Mouse (Mus musculus): ENCODE data around the gene Pomgnt1.

Gene Pomgnt1

DNA sequence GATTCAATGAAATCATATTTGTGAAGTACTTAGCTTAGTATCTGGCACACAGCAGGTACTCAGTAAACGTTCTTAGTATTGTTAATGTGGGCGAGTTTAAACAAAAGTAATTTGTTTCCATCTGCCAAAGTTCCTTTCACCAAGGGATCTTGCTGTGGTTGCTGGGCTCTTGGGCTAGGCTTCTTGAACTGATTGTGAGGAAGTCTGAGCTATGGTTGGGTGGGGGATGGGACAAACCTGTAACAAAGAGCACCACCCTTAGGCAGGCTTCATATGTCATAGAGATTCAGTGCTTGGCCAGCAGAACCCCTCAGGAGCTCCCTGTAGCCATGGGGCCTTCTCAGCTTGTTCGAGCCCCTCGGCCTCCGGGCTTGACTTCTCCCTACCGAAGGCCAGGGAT is 49.4 kb downstream of the Pomgnt1 start, which contains the start of the genes 1700042G07Rik and Gm49337:
Gene 1700042G07Rik, plus strand, starts transcription at position 301 of the 400 bp plus-strand sequence.
Gene Gm49337, plus strand, starts transcription at position 313 of the 400 bp plus-strand sequence.
- no peak for DNase-seq (ENCODE audit: low spot score)

DNA sequence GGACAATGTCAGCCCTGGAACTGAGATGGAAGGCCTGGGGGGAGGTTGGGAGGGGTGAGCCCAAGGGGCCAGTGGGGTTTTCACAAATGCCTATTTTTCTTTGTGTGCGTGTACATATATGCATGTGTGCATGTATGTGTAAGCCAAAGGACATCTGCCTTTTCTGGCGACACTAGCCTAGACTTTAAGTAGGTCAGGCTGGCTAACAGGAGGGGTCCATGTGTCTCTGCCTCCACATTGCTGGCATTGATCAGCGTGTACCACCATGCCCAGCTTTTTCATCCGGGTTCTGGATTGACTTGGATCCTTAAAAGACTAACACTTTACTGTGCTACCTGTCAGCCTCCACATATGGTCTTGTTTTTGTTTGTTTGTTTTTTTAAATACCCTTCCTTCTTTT is 50.1 kb downstream of the Pomgnt1 start:
- no peak for DNase-seq (ENCODE audit: low spot score)

DNA sequence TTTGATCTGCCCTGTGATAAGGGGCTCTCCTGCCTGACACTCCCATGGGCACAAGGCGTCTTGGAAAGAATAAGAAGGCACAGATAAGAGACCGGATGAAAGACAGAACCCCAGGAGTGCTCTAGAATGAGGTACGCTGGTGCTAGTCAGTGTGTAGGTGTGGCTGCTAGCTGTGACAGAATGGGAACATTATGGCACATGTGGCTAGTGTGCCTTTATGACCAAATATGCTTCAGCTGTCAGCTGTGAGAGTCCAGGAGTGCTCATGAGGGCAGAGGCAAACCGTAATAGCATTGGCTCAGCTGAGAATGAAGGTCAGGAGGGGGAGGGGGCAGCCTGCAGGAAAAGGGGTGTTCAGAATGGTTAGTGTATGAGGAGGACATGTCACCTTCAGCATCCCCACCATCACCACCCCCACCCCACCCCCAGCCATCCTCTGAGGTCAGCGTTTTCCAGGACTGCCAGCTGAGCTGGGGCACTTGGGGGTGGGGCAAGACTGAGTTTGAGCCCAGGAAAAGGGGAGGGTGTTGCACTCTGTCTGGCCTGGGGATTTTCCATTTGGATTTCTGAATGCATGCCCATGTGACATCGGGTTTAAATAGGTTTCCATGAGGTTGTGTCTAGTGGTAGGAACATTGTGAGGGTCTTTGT is 51.0 kb downstream of the Pomgnt1 start:
- peak; percentile 39 for DNase-seq (ENCODE audit: low spot score)

DNA sequence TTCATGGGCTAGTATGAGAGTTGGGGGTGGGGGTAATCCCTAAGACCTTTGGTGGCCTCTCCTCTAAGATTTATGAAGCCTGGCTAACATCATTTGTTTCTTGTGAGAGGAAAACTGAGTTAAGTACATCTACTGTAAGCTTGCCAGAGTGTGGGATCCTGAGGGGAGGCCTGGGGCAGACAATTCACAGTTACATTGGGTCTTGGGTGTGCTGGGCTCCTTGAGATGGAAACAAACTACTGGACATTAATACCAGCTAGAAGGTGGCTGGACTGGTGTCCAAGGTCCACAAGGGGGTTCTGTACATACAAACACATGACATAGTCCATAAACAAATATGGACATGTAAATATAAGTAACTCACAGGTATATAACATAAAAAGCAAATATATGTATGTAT is 51.5 kb downstream of the Pomgnt1 start:
- no peak for DNase-seq (ENCODE audit: low spot score)

DNA sequence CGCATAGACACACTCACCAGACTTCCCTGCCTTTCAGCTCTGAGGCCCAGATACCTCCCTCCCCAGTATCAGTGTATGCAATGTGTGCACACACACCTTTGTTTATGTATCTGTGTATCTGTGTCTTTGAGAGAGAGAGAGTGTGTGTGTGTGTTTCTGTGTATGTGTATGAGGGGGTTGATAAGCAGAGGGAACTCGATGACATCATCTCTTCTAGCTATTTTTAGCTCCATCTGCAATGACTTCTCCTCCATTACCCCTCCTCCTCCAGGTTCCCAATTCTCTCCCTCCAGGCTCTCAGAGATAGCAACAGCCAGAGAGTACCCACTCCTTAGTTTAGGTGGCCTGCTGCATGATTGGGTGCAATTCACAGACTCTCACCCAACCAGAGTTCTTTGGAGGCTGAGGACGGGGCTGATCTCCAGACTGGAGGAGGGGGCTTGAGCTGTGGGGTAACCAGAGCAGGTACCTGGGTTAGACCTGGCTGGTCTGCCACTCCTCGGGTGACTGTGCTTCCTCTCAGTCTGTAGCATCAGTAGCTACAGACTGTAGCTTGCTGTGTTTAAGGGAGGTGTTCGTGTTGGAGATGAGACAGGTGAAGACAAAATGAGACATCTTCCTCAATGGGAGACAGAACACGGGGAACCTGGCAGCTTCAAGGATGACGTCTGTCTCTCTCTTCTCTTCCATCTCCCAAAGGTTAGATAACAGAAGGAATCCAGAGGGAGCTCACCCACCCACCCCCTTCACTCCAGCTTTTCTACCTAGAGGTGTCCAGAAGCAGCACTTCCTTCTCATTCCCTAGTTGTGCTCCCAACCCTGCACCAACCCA is 52.3 kb downstream of the Pomgnt1 start:
- peak; percentile 41 for DNase-seq (ENCODE audit: low spot score)

DNA sequence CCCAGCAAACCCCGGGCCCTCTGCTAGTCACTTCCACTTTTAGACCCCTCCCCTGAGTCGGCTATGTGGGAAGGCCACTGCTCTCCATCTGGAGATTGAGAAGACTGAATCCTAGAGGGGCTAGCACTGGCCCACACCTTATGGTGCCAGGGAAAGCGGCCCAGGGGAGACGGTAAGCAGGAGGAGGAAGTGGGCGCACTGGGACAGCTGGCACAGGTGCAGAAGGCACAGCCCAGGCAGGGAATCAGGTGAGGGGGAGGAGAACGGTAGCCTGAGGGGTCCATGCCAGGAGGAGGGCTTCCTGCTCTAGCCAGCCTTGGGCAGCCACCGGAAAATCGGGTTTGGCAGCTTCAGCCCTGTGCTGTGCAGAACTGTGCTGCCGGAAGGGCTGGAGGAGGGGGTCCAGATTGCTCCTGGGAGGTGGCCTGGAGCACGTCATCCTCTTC is 52.9 kb downstream of the Pomgnt1 start:
- peak; percentile 90 for DNase-seq (ENCODE audit: low spot score)

DNA sequence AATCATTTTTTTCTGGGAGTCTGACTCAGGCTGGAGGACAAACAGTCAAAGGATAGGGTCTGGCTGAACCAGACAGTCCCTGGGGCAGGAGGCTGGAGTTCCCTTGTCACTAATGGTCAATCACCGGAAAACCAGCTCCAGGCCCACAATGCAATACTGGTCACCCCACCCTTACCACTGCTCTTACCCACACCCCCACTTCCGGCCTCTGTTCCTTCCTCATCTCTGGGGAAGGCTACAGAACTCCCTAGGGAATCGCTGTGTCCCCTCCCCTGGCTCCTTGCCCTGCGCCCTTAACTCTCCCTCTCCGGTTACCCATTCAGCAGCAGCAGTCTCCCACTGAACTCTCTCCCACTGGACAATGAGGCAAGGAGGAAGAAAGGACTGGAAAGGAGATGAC is 53.5 kb downstream of the Pomgnt1 start:
- peak; percentile 88 for DNase-seq (ENCODE audit: low spot score)

DNA sequence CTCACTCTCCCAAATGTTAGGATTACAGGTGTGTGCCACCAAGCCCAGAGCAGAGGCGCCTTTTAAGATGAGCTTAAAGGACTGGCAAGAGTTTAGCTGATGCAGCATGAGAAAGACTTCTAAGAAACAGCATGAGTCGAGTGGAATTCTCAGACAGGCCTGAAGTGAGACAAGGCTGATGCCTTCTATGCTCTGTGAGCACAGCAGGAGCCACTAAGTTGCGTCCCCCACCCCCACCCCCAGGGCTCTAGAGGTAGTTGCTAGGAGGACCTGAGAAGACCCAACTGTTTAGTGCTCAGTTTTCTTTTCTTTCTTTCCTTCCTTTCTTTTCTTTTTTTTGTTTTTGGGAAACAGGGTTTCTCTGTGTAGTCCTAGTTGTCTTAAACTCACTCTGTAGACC is 58.4 kb downstream of the Pomgnt1 start:
- DNase-seq (ENCODE audit: low spot score): no peak

DNA sequence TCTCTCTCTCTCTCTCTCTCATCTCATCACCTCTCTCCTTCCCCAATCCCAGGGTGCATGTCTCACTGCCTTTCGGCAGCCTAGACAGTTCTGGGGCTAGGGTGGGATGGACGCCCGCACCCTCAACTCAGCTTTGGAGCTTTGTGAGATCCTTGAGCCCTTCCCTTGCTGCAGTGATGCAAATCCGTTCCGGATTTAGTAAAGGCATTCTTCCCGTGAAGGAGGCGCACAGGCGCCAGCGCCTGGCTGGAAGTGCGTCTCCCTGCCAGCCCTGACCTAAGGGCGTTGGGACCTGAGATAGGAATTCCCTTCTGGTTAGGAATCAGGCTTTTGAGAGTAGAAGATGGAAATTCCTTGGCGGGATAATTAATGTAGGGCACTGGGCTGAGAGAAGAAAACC is 59.1 kb downstream of the Pomgnt1 start:
- peak; percentile 72 for DNase-seq (ENCODE audit: low spot score)

DNA sequence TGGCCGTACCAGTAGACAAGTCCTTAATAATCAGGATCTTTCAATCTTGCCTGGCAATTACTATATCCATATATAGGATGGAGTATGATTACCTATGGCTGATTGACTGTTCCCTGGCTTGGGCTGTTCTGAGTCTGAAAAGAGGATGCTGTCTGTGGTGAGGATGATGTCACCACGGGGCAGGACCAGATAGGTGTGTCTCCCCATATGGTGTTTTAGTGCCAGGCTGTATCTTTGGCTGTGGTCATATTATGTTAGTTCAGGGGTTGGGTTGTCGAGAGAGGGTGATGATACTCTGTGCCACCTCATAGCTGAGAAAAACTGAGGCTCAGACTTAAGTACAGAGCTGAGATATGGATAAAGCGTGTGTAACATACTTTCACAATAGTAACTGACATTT is 61.4 kb downstream of the Pomgnt1 start:
- DNase-seq (ENCODE audit: low spot score): no peak

DNA sequence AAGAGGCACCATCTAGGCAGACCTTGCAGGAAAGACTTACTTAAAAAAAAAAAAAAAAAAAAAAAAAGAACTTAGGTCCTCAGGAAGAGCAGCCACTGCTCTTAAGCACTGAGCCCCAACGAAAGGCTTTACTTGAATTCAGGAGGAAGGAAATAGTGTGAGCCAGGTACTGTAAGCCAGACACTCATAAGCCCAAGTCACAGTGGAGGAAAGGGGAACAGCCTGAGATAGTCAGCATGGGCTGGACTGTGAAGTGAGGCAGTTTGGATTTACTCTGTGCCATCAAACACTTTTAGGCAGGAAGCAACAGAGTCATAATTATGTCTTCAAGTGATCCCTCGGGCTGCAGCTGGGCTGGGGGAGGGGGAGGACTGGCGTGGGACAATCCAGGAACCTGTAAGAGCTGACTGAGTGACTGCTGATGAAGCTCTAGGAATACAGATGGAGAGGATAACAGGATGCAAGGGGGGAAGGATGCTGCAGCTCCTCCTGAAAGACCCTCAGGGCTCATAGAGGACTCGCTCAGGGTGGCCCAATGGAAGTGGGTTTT is 68.7 kb downstream of the Pomgnt1 start:
- DNase-seq (ENCODE audit: low spot score): no peak

DNA sequence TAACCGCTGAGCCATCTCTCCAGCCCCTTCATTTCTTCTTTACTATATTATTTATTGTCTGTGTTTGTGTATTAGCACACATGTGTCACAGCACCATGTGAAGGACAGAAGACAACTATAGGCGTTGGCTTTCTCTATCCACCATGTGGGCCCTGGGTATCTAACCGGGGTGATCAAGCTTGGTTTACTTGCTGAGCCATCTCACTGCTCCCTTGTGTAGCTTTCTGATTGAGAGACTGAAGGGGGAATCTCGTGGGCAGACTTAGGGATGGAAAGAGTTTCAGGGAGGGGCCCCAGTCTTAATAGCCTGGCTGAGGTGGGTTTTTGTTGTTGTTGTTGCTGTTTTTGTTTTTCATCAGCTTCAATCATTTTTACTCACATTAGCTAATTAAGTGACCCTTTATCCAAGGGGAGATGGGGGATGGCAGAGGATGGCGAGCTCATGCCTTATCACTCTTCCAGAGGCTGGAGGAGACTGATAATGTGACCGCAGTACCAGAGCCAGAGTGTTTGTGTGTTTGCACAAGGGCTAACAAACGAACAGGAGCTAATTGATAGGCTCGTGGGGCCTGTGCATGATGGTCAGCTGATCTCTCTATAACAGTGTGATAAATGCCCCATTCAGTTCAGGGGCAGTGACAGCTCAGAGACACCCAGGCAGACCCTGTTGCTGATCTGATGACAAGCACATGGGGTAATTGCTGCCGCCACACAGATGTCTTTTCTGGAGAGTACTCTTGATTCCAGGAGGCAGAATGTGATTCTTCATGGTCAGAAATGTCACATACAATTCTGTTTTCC is 70.1 kb downstream of the Pomgnt1 start:
- DNase-seq (ENCODE audit: low spot score): no peak

DNA sequence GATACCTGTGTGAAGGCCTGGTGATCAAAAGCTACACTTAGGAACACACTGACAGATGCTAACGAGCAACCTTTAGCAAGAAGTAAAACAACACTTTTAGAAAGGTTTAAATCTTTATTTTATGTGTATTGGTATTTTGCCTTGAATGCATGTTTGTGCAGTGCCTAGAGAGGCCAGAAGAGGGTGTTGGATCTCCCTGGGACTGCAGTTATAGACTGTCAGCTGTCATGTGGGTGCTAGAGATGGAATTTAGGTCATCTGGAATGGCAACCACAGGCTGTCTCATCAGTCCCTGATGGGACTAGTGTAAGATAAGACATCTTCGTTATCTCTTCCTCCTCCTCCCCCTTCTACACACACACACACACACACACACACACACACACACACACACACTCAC is 74.8 kb downstream of the Pomgnt1 start:
- no peak for DNase-seq (ENCODE audit: low spot score)

DNA sequence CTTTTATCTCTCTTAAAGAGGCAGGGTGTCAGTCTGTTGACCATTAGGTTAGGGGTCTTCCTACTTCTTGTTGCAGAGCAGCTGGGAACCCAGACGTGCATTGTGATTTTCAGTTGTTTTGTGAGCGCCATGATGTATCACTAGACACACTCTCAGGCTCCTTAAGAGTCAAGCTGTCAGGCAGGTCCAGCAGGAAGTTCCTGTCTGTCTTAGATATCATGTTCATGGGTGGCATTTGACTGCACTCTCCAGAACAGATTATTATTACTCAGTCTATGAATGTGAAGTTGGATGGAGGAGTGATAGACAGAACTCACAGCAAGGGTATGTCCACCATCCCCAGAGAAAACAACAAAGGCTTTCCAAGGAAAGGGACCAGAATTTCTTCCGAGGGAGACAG is 80.8 kb downstream of the Pomgnt1 start:
- DNase-seq (ENCODE audit: low spot score): no peak

DNA sequence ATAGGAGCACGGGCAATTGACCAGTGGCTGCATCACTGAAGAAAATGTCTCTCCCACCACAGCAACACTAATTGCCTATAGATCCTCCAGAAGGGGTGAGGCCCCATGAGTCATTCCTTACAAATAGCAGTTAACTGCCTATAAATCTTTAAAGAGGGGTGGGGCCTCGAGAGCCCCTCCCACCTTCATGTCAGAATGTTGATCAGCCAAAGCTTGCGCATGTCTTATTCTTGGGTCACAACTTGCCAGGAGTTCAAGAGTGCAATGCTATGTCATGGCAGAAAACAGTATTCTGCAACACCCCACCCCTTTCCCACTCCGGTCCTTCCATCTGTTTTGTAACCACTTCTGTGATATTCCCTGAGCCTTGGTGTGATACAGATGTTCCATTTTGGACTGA is 82.9 kb downstream of the Pomgnt1 start:
- DNase-seq (ENCODE audit: low spot score): no peak

DNA sequence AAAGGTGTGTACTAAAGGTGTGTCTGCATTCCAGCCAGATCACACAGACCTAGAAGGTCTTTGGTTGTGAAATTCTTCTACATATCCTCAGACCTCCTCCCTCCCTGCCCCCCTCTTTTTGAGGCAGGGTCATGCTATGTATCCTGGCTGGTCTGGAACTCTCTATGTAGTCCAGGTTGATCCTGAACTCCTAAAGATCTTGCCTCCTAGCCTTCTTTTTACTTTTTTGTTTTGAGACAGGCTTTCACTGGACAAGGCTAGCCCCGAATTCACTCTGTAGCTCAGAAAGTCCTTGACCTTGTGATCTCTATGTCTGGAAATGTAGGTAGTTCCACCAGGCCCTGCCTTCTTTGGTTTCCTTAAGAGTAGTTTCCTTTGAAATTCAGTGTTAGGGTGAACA is 85.3 kb downstream of the Pomgnt1 start:
- DNase-seq (ENCODE audit: low spot score): no peak

All from lung, postnatal 25 days (tissue).